Mouse (Mus musculus): ENCODE measurements around the gene Il21r. TPM values are rescaled to one million over a fixed set of nuclear protein-coding genes. Genes with fewer than 3 reads are reported as not detected.

Gene Il21r
- polyA plus RNA-seq, 1 experiment from 2014 or later: 0.22 TPM

GRCm38 (mm10) chr7:125568888-125569287 lies 34.3 kb upstream of the Il21r start:
- H3K9me3 ChIP-seq (ENCODE audit: control insufficient read depth, low read length): no peaks in the 10 kb centered on the region
- no peak overlapping the region for H3K4me2 ChIP-seq (replicated peaks; ENCODE audit: low read depth, low read length)
- no peak overlapping the region for H3K27ac ChIP-seq (ENCODE audit: low read depth, low read length)
- no peaks in the 10 kb centered on the region for H3K4me1 ChIP-seq (ENCODE audit: control insufficient read depth, insufficient read depth, low read length)
- no peak overlapping the region for H3K4me3 ChIP-seq (ENCODE audit: low read length)
- no peak for ATAC-seq (ENCODE audit: low FRiP score, low TSS enrichment)
- 89% methylated on average over 8 of the region's 8 CpGs for WGBS
- H3K27me3 ChIP-seq (ENCODE audit: control insufficient read depth, insufficient read depth, low read length): no peaks in the 10 kb centered on the region
- peaks cover 3% of the 10 kb centered on the region; the same call in 1 of the 2 replicates for H3K36me3 ChIP-seq (ENCODE audit: control insufficient read depth, insufficient read depth, low read length)
- no peak overlapping the region for H3K9ac ChIP-seq (ENCODE audit: low read depth, low read length)

GRCm38 (mm10) chr7:125571891-125572290 lies 31.3 kb upstream of the Il21r start:
- WGBS: 84% methylated on average over 19 of the region's 19 CpGs
- Histone ChIP-seq H3K36me3 (ENCODE audit: control insufficient read depth, insufficient read depth, low read length) (peaks cover 7% of the 10 kb centered on the region; the same call in 1 of the 2 replicates), H3K9me3 (ENCODE audit: control insufficient read depth, low read length) (no peaks in the 10 kb centered on the region), H3K9ac (ENCODE audit: low read depth, low read length) (no peak overlapping the region), H3K4me3 (ENCODE audit: low read length) (no peak overlapping the region), H3K4me1 (ENCODE audit: control insufficient read depth, insufficient read depth, low read length) (no peaks in the 10 kb centered on the region), H3K27me3 (ENCODE audit: control insufficient read depth, insufficient read depth, low read length) (no peaks in the 10 kb centered on the region), H3K27ac (ENCODE audit: low read depth, low read length) (no peak overlapping the region), H3K4me2 (replicated peaks; ENCODE audit: low read depth, low read length) (no peak overlapping the region)
- ATAC-seq (ENCODE audit: low FRiP score, low TSS enrichment): no peak

GRCm38 (mm10) chr7:125572737-125573136 lies 30.5 kb upstream of the Il21r start:
- WGBS: 75% methylated on average over 6 of the region's 6 CpGs
- no peak overlapping the region for H3K4me3 ChIP-seq (ENCODE audit: low read length)
- H3K36me3 ChIP-seq (ENCODE audit: control insufficient read depth, insufficient read depth, low read length): peaks cover 7% of the 10 kb centered on the region; the same call in 1 of the 2 replicates
- ATAC-seq (ENCODE audit: low FRiP score, low TSS enrichment): no peak
- H3K27me3 ChIP-seq (ENCODE audit: control insufficient read depth, insufficient read depth, low read length): no peaks in the 10 kb centered on the region
- no peak overlapping the region for H3K27ac ChIP-seq (ENCODE audit: low read depth, low read length)
- no peak overlapping the region for H3K9ac ChIP-seq (ENCODE audit: low read depth, low read length)
- no peak overlapping the region for H3K4me2 ChIP-seq (replicated peaks; ENCODE audit: low read depth, low read length)
- no peaks in the 10 kb centered on the region for H3K4me1 ChIP-seq (ENCODE audit: control insufficient read depth, insufficient read depth, low read length)
- H3K9me3 ChIP-seq (ENCODE audit: control insufficient read depth, low read length): no peaks in the 10 kb centered on the region

GRCm38 (mm10) chr7:125573849-125574248 lies 29.4 kb upstream of the Il21r start:
- 0 out of 2 replicates have a peak, but pooled peaks cover 7% of the 10 kb centered on the region for H3K36me3 ChIP-seq (ENCODE audit: control insufficient read depth, insufficient read depth, low read length)
- H3K9me3 ChIP-seq (ENCODE audit: control insufficient read depth, low read length): no peaks in the 10 kb centered on the region
- no peak overlapping the region for H3K27ac ChIP-seq (ENCODE audit: low read depth, low read length)
- no peak overlapping the region for H3K4me3 ChIP-seq (ENCODE audit: low read length)
- no peaks in the 10 kb centered on the region for H3K27me3 ChIP-seq (ENCODE audit: control insufficient read depth, insufficient read depth, low read length)
- ATAC-seq (ENCODE audit: low FRiP score, low TSS enrichment): no peak
- no peak overlapping the region for H3K4me2 ChIP-seq (replicated peaks; ENCODE audit: low read depth, low read length)
- 84% methylated on average over 2 of the region's 2 CpGs for whole genome bisulfite sequencing
- H3K4me1 ChIP-seq (ENCODE audit: control insufficient read depth, insufficient read depth, low read length): no peaks in the 10 kb centered on the region
- no peak overlapping the region for H3K9ac ChIP-seq (ENCODE audit: low read depth, low read length)

GRCm38 (mm10) chr7:125574832-125575231 lies 28.4 kb upstream of the Il21r start:
- H3K36me3 ChIP-seq (ENCODE audit: control insufficient read depth, insufficient read depth, low read length): 0 out of 2 replicates have a peak, but pooled peaks cover 5% of the 10 kb centered on the region
- H3K9me3 ChIP-seq (ENCODE audit: control insufficient read depth, low read length): no peaks in the 10 kb centered on the region
- H3K9ac ChIP-seq (ENCODE audit: low read depth, low read length): no peak overlapping the region
- H3K4me2 ChIP-seq (replicated peaks; ENCODE audit: low read depth, low read length): no peak overlapping the region
- H3K27me3 ChIP-seq (ENCODE audit: control insufficient read depth, insufficient read depth, low read length): no peaks in the 10 kb centered on the region
- H3K27ac ChIP-seq (ENCODE audit: low read depth, low read length): no peak overlapping the region
- no peaks in the 10 kb centered on the region for H3K4me1 ChIP-seq (ENCODE audit: control insufficient read depth, insufficient read depth, low read length)
- no peak overlapping the region for H3K4me3 ChIP-seq (ENCODE audit: low read length)
- 85% methylated on average over 3 of the region's 3 CpGs for WGBS
- ATAC-seq (ENCODE audit: low FRiP score, low TSS enrichment): no peak

- Histone ChIP-seq H3K9me3 (ENCODE audit: control insufficient read depth, low read length) (no peaks in the 10 kb centered on the region), H3K27me3 (ENCODE audit: control insufficient read depth, insufficient read depth, low read length) (no peaks in the 10 kb centered on the region), H3K4me1 (ENCODE audit: control insufficient read depth, insufficient read depth, low read length) (no peaks in the 10 kb centered on the region), H3K27ac (ENCODE audit: low read depth, low read length) (no peak overlapping the region), H3K9ac (ENCODE audit: low read depth, low read length) (no peak overlapping the region), H3K36me3 (ENCODE audit: control insufficient read depth, insufficient read depth, low read length) (0 out of 2 replicates have a peak, but pooled peaks cover 4% of the 10 kb centered on the region), H3K4me2 (replicated peaks; ENCODE audit: low read depth, low read length) (no peak overlapping the region), H3K4me3 (ENCODE audit: low read length) (no peak overlapping the region)
- WGBS: 76% methylated on average over 16 of the region's 16 CpGs
- no peak for ATAC-seq (ENCODE audit: low FRiP score, low TSS enrichment)
These were observed 27.3 kb upstream of the Il21r start for GRCm38 (mm10) chr7:125575738-125576540.

GRCm38 (mm10) chr7:125576982-125577381 lies 26.2 kb upstream of the Il21r start:
- Histone ChIP-seq H3K27ac (ENCODE audit: low read depth, low read length) (no peak overlapping the region), H3K9ac (ENCODE audit: low read depth, low read length) (no peak overlapping the region), H3K36me3 (ENCODE audit: control insufficient read depth, insufficient read depth, low read length) (0 out of 2 replicates have a peak, but pooled peaks cover 4% of the 10 kb centered on the region), H3K4me3 (ENCODE audit: low read length) (no peak overlapping the region), H3K9me3 (ENCODE audit: control insufficient read depth, low read length) (no peaks in the 10 kb centered on the region), H3K27me3 (ENCODE audit: control insufficient read depth, insufficient read depth, low read length) (no peaks in the 10 kb centered on the region), H3K4me2 (replicated peaks; ENCODE audit: low read depth, low read length) (no peak overlapping the region), H3K4me1 (ENCODE audit: control insufficient read depth, insufficient read depth, low read length) (no peaks in the 10 kb centered on the region)
- ATAC-seq (ENCODE audit: low FRiP score, low TSS enrichment): no peak
- WGBS: 78% methylated on average over 7 of the region's 7 CpGs

GRCm38 (mm10) chr7:125577486-125578088 lies 25.6 kb upstream of the Il21r start:
- WGBS: 79% methylated on average over 11 of the region's 11 CpGs
- no peaks in the 10 kb centered on the region for H3K27me3 ChIP-seq (ENCODE audit: control insufficient read depth, insufficient read depth, low read length)
- no peaks in the 10 kb centered on the region for H3K4me1 ChIP-seq (ENCODE audit: control insufficient read depth, insufficient read depth, low read length)
- H3K4me2 ChIP-seq (replicated peaks; ENCODE audit: low read depth, low read length): no peak overlapping the region
- 0 out of 2 replicates have a peak, but pooled peaks cover 4% of the 10 kb centered on the region for H3K36me3 ChIP-seq (ENCODE audit: control insufficient read depth, insufficient read depth, low read length)
- H3K9me3 ChIP-seq (ENCODE audit: control insufficient read depth, low read length): no peaks in the 10 kb centered on the region
- no peak for ATAC-seq (ENCODE audit: low FRiP score, low TSS enrichment)
- H3K4me3 ChIP-seq (ENCODE audit: low read length): no peak overlapping the region
- no peak overlapping the region for H3K9ac ChIP-seq (ENCODE audit: low read depth, low read length)
- no peak overlapping the region for H3K27ac ChIP-seq (ENCODE audit: low read depth, low read length)

- no peak overlapping the region for H3K4me2 ChIP-seq (replicated peaks; ENCODE audit: low read depth, low read length)
- H3K27ac ChIP-seq (ENCODE audit: low read depth, low read length): no peak overlapping the region
- H3K9me3 ChIP-seq (ENCODE audit: control insufficient read depth, low read length): no peaks in the 10 kb centered on the region
- H3K9ac ChIP-seq (ENCODE audit: low read depth, low read length): no peak overlapping the region
- ATAC-seq (ENCODE audit: low FRiP score, low TSS enrichment): no peak
- WGBS: 75% methylated on average over 3 of the region's 3 CpGs
- no peaks in the 10 kb centered on the region for H3K27me3 ChIP-seq (ENCODE audit: control insufficient read depth, insufficient read depth, low read length)
- 0 out of 2 replicates have a peak, but pooled peaks cover 4% of the 10 kb centered on the region for H3K36me3 ChIP-seq (ENCODE audit: control insufficient read depth, insufficient read depth, low read length)
- H3K4me3 ChIP-seq (ENCODE audit: low read length): no peak overlapping the region
- H3K4me1 ChIP-seq (ENCODE audit: control insufficient read depth, insufficient read depth, low read length): no peaks in the 10 kb centered on the region
These were observed 25.1 kb upstream of the Il21r start for GRCm38 (mm10) chr7:125578106-125578505.
